ENCODE assay signal across 25 mouse cellular contexts in genomic region chr14:49771746-49772145, GRCm38 (mm10). TPM values are rescaled to one million over a fixed set of nuclear protein-coding genes. Genes with fewer than 3 reads are reported as not detected.
A peak's percentile ranks its signal among the peaks of the same experiment; 100 is the strongest.
DNase-seq lines count a peak whose midpoint lies in the region; ATAC-seq lines count a peak whose summit lies in the region.
"Had no signal": no experiment of that assay in that cellular context is flagged by ENCODE, and none has a peak within 500 bp of the region (broad histone marks: within the 10 kb centered on the region; RNA-seq: fewer than 3 reads in every experiment).

No protein-coding gene starts in this region.

- no peak overlapping the region for H3K9ac ChIP-seq in limb, embryonic 15.5 days
- H3K9ac ChIP-seq: embryonic facial prominence, embryonic 12.5 days; hindbrain, embryonic 15.5 days; limb, embryonic 12.5 days; liver, embryonic 15.5 days; midbrain, embryonic 12.5 days; neural tube, embryonic 13.5 days had no signal

- ATAC-seq in limb, embryonic 15.5 days (ENCODE audit: insufficient number of reproducible peaks, low FRiP score, low TSS enrichment, low read depth): peak; percentile 72; the same call in 1 of the 2 replicates
- ATAC-seq: CD4-positive, CD25-positive, alpha-beta regulatory T cell, adult 4 months had no signal

- no peaks in the 10 kb centered on the region for H3K9me3 ChIP-seq in heart, embryonic 10.5 days
- H3K9me3 ChIP-seq in limb, embryonic 15.5 days: no peaks in the 10 kb centered on the region
- H3K9me3 ChIP-seq: embryonic facial prominence, embryonic 12.5 days; forebrain, embryonic 10.5 days; G1E; hindbrain, embryonic 15.5 days; limb, embryonic 12.5 days; liver, embryonic 15.5 days; midbrain, embryonic 12.5 days; neural tube, embryonic 13.5 days had no signal

- H3K4me2 ChIP-seq in limb, embryonic 15.5 days: no peak overlapping the region
- H3K4me2 ChIP-seq: embryonic facial prominence, embryonic 12.5 days; hindbrain, embryonic 15.5 days; limb, embryonic 12.5 days; liver, embryonic 15.5 days; midbrain, embryonic 12.5 days; neural tube, embryonic 13.5 days had no signal

- no peak overlapping the region for H3K4me3 ChIP-seq in heart, embryonic 10.5 days
- H3K4me3 ChIP-seq in limb, embryonic 15.5 days: no peak overlapping the region
- H3K4me3 ChIP-seq: embryonic facial prominence, embryonic 12.5 days; forebrain, embryonic 10.5 days; hindbrain, embryonic 15.5 days; layer of hippocampus, adult 2 months; limb, embryonic 12.5 days; liver, embryonic 15.5 days; midbrain, embryonic 12.5 days; neural tube, embryonic 13.5 days had no signal

- WGBS in heart, embryonic 10.5 days: 88% methylated on average over 1 of the region's 1 CpGs
- 41% methylated on average over 1 of the region's 1 CpGs for WGBS in limb, embryonic 15.5 days

- H3K27ac ChIP-seq in heart, embryonic 10.5 days: no peak overlapping the region
- H3K27ac ChIP-seq in limb, embryonic 15.5 days: no peak overlapping the region
- H3K27ac ChIP-seq: embryonic facial prominence, embryonic 12.5 days; forebrain, embryonic 10.5 days; hindbrain, embryonic 15.5 days; layer of hippocampus, adult 2 months; limb, embryonic 12.5 days; liver, embryonic 15.5 days; macrophage; midbrain, embryonic 12.5 days; neural tube, embryonic 13.5 days had no signal

- peak; percentile 4 to 18 for DNase-seq in heart, adult 9 months (ENCODE audit: low spot score in 2 of 2)
- DNase-seq in heart, embryonic 10.5 days (ENCODE audit: low spot score): no peak
- peak; percentile 5 for DNase-seq in ovary, postnatal 14 days (ENCODE audit: low spot score)
- DNase-seq in ovary, postnatal 36 days (ENCODE audit: low spot score): no peak
- DNase-seq in cerebellum, adult 9-11 months: peak; percentile 78
- no peak for DNase-seq in layer of hippocampus, adult 8-10 months (ENCODE audit: low spot score in 2 of 2)
- no peak for DNase-seq in urinary bladder, postnatal 4 days (ENCODE audit: low spot score in 2 of 2)
- DNase-seq: kidney, adult 18-20 months; kidney, postnatal 10 days; right cerebral cortex, postnatal 4 days; thymus, postnatal 4 days had no signal

- no peaks in the 10 kb centered on the region for H3K27me3 ChIP-seq in heart, embryonic 10.5 days (ENCODE audit: insufficient read depth, poor library complexity, severe bottlenecking)
- no peaks in the 10 kb centered on the region for H3K27me3 ChIP-seq in limb, embryonic 15.5 days
- H3K27me3 ChIP-seq: embryonic facial prominence, embryonic 12.5 days; hindbrain, embryonic 15.5 days; limb, embryonic 12.5 days; liver, embryonic 15.5 days; midbrain, embryonic 12.5 days; neural tube, embryonic 13.5 days had no signal

- H3K36me3 ChIP-seq in heart, embryonic 10.5 days: peaks cover 45% of the 10 kb centered on the region
- no peaks in the 10 kb centered on the region for H3K36me3 ChIP-seq in limb, embryonic 15.5 days
- H3K36me3 ChIP-seq: embryonic facial prominence, embryonic 12.5 days; G1E; liver, embryonic 15.5 days had no signal

- H3K4me1 ChIP-seq in heart, embryonic 10.5 days: no peaks in the 10 kb centered on the region
- H3K4me1 ChIP-seq in limb, embryonic 15.5 days: peaks cover 6% of the 10 kb centered on the region; the same call in 1 of the 2 replicates
- H3K4me1 ChIP-seq: embryonic facial prominence, embryonic 12.5 days; forebrain, embryonic 10.5 days; limb, embryonic 12.5 days; liver, embryonic 15.5 days; midbrain, embryonic 12.5 days had no signal

RNA-seq across cellular contexts. Expression of gene Armh4, which starts 11.4 kb away (rescaled TPM):
- 107 and 165 TPM in 2 replicates for polyA plus RNA-seq in heart, embryonic 10.5 days (2016; fragmentation: Nextera tagmentation; extraction: Ambion mirVana)
- polyA plus RNA-seq in limb, embryonic 15.5 days (2015; fragmentation: Nextera tagmentation; extraction: Ambion mirVana): 19.1 and 22.7 TPM in 2 replicates
- 10 to 100 TPM; 27.6 to 33.0 (median 30.0) TPM for total RNA-seq in layer of hippocampus, adult 8-10 months (2022)
- total RNA-seq: common myeloid progenitor, adult 5-6 weeks; granulocyte monocyte progenitor cell, adult 5-6 weeks had no signal
- polyA plus RNA-seq: CD4-positive, CD25-positive, alpha-beta regulatory T cell, adult 4 months; G1E; macrophage had no signal

Comparison
In these comparisons a context has a peak if more than half of its experiments do, and no peak if none do; other contexts are left out.
1. DNase-seq: peak in heart, adult 9 months (2 of 2), ovary, postnatal 14 days (single experiment) and cerebellum, adult 9-11 months (single experiment); none in heart, embryonic 10.5 days (single experiment), ovary, postnatal 36 days (single experiment), layer of hippocampus, adult 8-10 months (0 of 2) and urinary bladder, postnatal 4 days (0 of 2).